Mouse (Mus musculus) monocyte, adult 59 days (primary cell): ENCODE measurements around the gene Ipmk. TPM values are rescaled to one million over a fixed set of nuclear protein-coding genes. Genes with fewer than 3 reads are reported as not detected.

Source experiments
- total RNA-seq, 2 experiments: library from RNA; stranded (reverse); gene quantifications; one replicate each; pipeline ENCODE4 v1.2.4; 2023

The Ipmk gene
- 10 to 100 TPM; 86.5 to 99.5 TPM for total RNA-seq

GRCm38 (mm10) chr10:71347509-71347949 lies at the start of gene Ipmk:
Ipmk (plus strand) TSS chr10:71347763.

GRCm38 (mm10) chr10:71344579-71345143 lies 2.9 kb upstream of the Ipmk start, which contains the start of gene Cisd1:
Cisd1 (minus strand) TSS chr10:71344954.

Other genes starting within 250 kb of the Ipmk start
- under 1 TPM in 1 of 2 experiments, not detected in 1; 0.24 TPM for gene Bicc1, start 188.1 kb upstream of the Ipmk start, total RNA-seq
- 10 to 100 TPM; 19.1 to 35.2 TPM for gene Tfam, start 109.5 kb upstream of the Ipmk start, total RNA-seq
- 10 to 100 TPM; 37.2 to 38.1 TPM for gene Ube2d1, start 62.5 kb upstream of the Ipmk start, total RNA-seq
- gene Cisd1, start 2.8 kb upstream of the Ipmk start, total RNA-seq: 10 to 100 TPM; 12.1 to 16.6 TPM